9 mouse cellular contexts compared by ENCODE assay signal in the genomic region with DNA sequence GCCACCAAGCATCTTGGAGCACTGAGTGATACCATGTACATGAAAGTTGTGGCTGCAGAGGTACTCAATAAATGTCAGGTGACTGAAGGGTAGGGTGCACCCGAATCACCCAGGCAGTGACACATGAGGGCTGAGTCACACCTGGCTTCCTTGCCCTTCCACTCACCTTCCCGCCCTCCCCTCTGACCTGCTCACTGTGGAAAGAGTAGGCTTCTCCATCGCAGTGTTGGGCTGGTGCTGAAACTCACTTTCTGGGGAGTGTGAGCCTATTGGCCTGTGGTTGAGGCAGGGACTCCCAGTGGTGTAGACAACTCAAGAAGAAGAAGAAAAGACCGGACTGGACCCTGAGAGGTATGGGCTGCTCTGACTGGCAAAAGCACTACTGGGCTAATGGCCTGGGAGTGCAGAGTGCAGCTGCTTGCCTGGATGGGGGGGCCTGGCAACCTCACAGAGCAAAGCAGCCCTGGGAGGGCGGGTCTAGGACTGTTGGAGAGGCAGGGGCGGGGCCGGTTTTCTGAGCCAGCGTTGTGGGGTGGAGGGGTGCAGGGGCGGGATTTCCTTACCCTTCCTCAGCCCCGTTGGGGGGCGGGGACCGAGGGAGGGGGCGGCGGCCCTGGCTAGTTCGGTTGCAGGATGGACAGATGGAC. TPM values are rescaled to one million over a fixed set of nuclear protein-coding genes. Genes with fewer than 3 reads are reported as not detected.
DNase-seq lines count a peak whose midpoint lies in the region; ATAC-seq and TF ChIP-seq lines count a peak whose summit lies in the region.
"Had no signal": no experiment of that assay in that cellular context is flagged by ENCODE, and none has a peak within 500 bp of the region (broad histone marks: within the 10 kb centered on the region; RNA-seq: fewer than 3 reads in every experiment).

No protein-coding gene starts in this region.

- no peaks in the 10 kb centered on the region for H3K27me3 ChIP-seq in ES-Bruce4 (ENCODE audit: control insufficient read depth, insufficient read depth, low read length, poor library complexity, severe bottlenecking)

- intact Hi-C loops in gastrocnemius, postnatal 14 days (cut with DNase I; ENCODE audit: low total_unique reads) = no loop called here
- intact Hi-C loops in left cerebral cortex, postnatal 14 days (cut with DNase I) = loop anchor here (5.0 kb wide), 1 partner anchor 51 kb away; the partner anchor contains the start of gene Uqcrc1

- H3K9me3 ChIP-seq in ES-Bruce4 (replicated peaks; ENCODE audit: control insufficient read depth, insufficient read depth, low read length, poor library complexity, severe bottlenecking) = no peaks in the 10 kb centered on the region

- TF ChIP-seq POLR2A in ES-Bruce4 (IDR thresholded peaks at IDR 0.05; ENCODE audit: insufficient read depth, low read length) = no peak

- no peak for TF ChIP-seq EP300 in ES-Bruce4 (IDR thresholded peaks at IDR 0.05; ENCODE audit: insufficient read depth, low read depth, low read length)

- ATAC-seq in megakaryocyte-erythroid progenitor cell, adult 5-6 weeks (replicated peaks; ENCODE audit: low FRiP score, low TSS enrichment, poor library complexity, severe bottlenecking) = peak; percentile 25; the same call in 1 of the 2 replicates

- H3K4me1 ChIP-seq in ES-Bruce4 (ENCODE audit: control insufficient read depth, insufficient read depth, low read length) = peaks cover 2% of the 10 kb centered on the region

- peak overlapping the region; percentile 38; the same call in 1 of the 2 replicates for H3K4me3 ChIP-seq in ES-Bruce4 (ENCODE audit: low read depth, low read length)

- H3K27ac ChIP-seq in ES-Bruce4 (ENCODE audit: insufficient read depth, low read length) = no peak overlapping the region

- DNase-seq in embryo, embryonic 10.5 days (ENCODE audit: low spot score) = peak; percentile 38
- DNase-seq in embryo, embryonic 10 days (ENCODE audit: low spot score) = no peak
- DNase-seq in gastrocnemius, postnatal 14 days = peak; percentile 86
- peak; percentile 46 for DNase-seq in kidney, postnatal 14 days
- no peak for DNase-seq in left cerebral cortex, postnatal 14 days (ENCODE audit: low spot score in 2 of 2)
- no peak for DNase-seq in layer of hippocampus, adult 9-11 months

- TF ChIP-seq CTCF in ES-Bruce4 (IDR thresholded peaks at IDR 0.05; ENCODE audit: low read depth, low read length) = no peak

- no peaks in the 10 kb centered on the region for H3K36me3 ChIP-seq in ES-Bruce4 (ENCODE audit: control insufficient read depth, insufficient read depth, low read length, poor library complexity, severe bottlenecking)

- no peak overlapping the region for H3K9ac ChIP-seq in ES-Bruce4 (ENCODE audit: low read depth, poor library complexity, severe bottlenecking)

RNA-seq across cellular contexts. Expression of gene Ucn2, which starts 2.0 kb away (rescaled TPM):
- polyA plus RNA-seq in ES-Bruce4 (2011; ENCODE audit: insufficient read depth, insufficient read length, low read depth, missing spikeins) = not detected in 2 replicates
- under 1 TPM; 0.40 to 0.53 TPM for total RNA-seq in gastrocnemius, postnatal 14 days (2021)
- 1.2 TPM in 1 of 2 replicates, not detected in the other for total RNA-seq in megakaryocyte-erythroid progenitor cell, adult 5-6 weeks (2014; fragmentation: Nextera tagmentation)
- total RNA-seq in megakaryocyte-erythroid progenitor cell, adult 5-6 weeks (2017) = not detected in 2 replicates
- total RNA-seq in left cerebral cortex, postnatal 14 days (2021) = not detected
- total RNA-seq: neutrophil, adult 5-6 weeks had no signal

RNA-seq across cellular contexts. Expression of gene Pfkfb4, which starts 3.8 kb away (rescaled TPM):
- polyA plus RNA-seq in ES-Bruce4 (2011; ENCODE audit: insufficient read depth, insufficient read length, low read depth, missing spikeins) = 3.9 and 4.4 TPM in 2 replicates
- total RNA-seq in gastrocnemius, postnatal 14 days (2021) = 10 to 100 TPM; 31.0 to 31.6 TPM
- 6.2 and 22.7 TPM in 2 replicates for total RNA-seq in megakaryocyte-erythroid progenitor cell, adult 5-6 weeks (2014; fragmentation: Nextera tagmentation)
- total RNA-seq in megakaryocyte-erythroid progenitor cell, adult 5-6 weeks (2017) = 4.8 and 11.5 TPM in 2 replicates
- total RNA-seq in left cerebral cortex, postnatal 14 days (2021) = 10 to 100 TPM; 15.9 to 16.7 TPM

RNA-seq across cellular contexts. Expression of gene Col7a1, which starts 34.4 kb away (rescaled TPM):
- 4.8 and 6.5 TPM in 2 replicates for polyA plus RNA-seq in ES-Bruce4 (2011; ENCODE audit: insufficient read depth, insufficient read length, low read depth, missing spikeins)
- 1 to 10 TPM; 2.7 to 3.7 TPM for total RNA-seq in gastrocnemius, postnatal 14 days (2021)
- 0.45 TPM in 1 of 2 replicates, not detected in the other for total RNA-seq in megakaryocyte-erythroid progenitor cell, adult 5-6 weeks (2014; fragmentation: Nextera tagmentation)
- total RNA-seq in megakaryocyte-erythroid progenitor cell, adult 5-6 weeks (2017) = 0.42 TPM in 1 of 2 replicates, not detected in the other
- total RNA-seq in left cerebral cortex, postnatal 14 days (2021) = 1 to 10 TPM; 3.6 to 4.2 TPM

RNA-seq across cellular contexts. Expression of gene Shisa5, which starts 50.5 kb away (rescaled TPM):
- polyA plus RNA-seq in ES-Bruce4 (2011; ENCODE audit: insufficient read depth, insufficient read length, low read depth, missing spikeins) = 48.3 and 53.5 TPM in 2 replicates
- 10 to 100 TPM; 24.4 to 26.3 TPM for total RNA-seq in gastrocnemius, postnatal 14 days (2021)
- total RNA-seq in megakaryocyte-erythroid progenitor cell, adult 5-6 weeks (2014; fragmentation: Nextera tagmentation) = 52.0 and 52.8 TPM in 2 replicates
- 37.6 and 74.5 TPM in 2 replicates for total RNA-seq in megakaryocyte-erythroid progenitor cell, adult 5-6 weeks (2017)
- total RNA-seq in left cerebral cortex, postnatal 14 days (2021) = 10 to 100 TPM; 68.2 to 72.6 TPM

RNA-seq across cellular contexts. Expression of gene Uqcrc1, which starts 51.4 kb away (rescaled TPM):
- 183 and 193 TPM in 2 replicates for polyA plus RNA-seq in ES-Bruce4 (2011; ENCODE audit: insufficient read depth, insufficient read length, low read depth, missing spikeins)
- total RNA-seq in gastrocnemius, postnatal 14 days (2021) = 1,000 to 10,000 TPM in 1 of 2 experiments, 100 to 1,000 TPM in 1; 899 to 1,084 TPM
- 281 and 361 TPM in 2 replicates for total RNA-seq in megakaryocyte-erythroid progenitor cell, adult 5-6 weeks (2014; fragmentation: Nextera tagmentation)
- total RNA-seq in megakaryocyte-erythroid progenitor cell, adult 5-6 weeks (2017) = 283 and 345 TPM in 2 replicates
- total RNA-seq in left cerebral cortex, postnatal 14 days (2021) = 100 to 1,000 TPM; 383 to 411 TPM

Comparison
In these comparisons a context has a peak if more than half of its experiments do, and no peak if none do; other contexts are left out.
1. DNase-seq: peak in embryo, embryonic 10.5 days (single experiment), gastrocnemius, postnatal 14 days (single experiment) and kidney, postnatal 14 days (single experiment); none in embryo, embryonic 10 days (single experiment), left cerebral cortex, postnatal 14 days (0 of 2) and layer of hippocampus, adult 9-11 months (single experiment).